Mouse (Mus musculus): ENCODE results near the gene Bex6. TPM values are rescaled to one million over a fixed set of nuclear protein-coding genes. Genes with fewer than 3 reads are reported as not detected.

Bex6 gene
- total and polyA plus RNA-seq, 2 experiments from 2014 or later, result not detected

GRCm38 (mm10) chr16:32147589-32148207, 31.9 kb upstream of the Bex6 start:
- H3K36me3 ChIP-seq (ENCODE audit: insufficient read depth), result 0 out of 2 replicates have a peak, but pooled peaks cover 10% of the 10 kb centered on the region
- H3K27ac ChIP-seq (ENCODE audit: low read depth, low read length), result no peak overlapping the region
- no peak for DNase-seq
- no peaks in the 10 kb centered on the region for H3K9me3 ChIP-seq (ENCODE audit: low read length)
- H3K9ac ChIP-seq, result no peak overlapping the region
- no peak overlapping the region for H3K4me3 ChIP-seq (ENCODE audit: low read depth, low read length)
- no peaks in the 10 kb centered on the region for H3K27me3 ChIP-seq (ENCODE audit: insufficient read depth, low read length)
- WGBS, result 63% methylated on average over 11 of the region's 13 CpGs
- H3K4me1 ChIP-seq (ENCODE audit: insufficient read depth), result no peaks in the 10 kb centered on the region
- peak overlapping the region; percentile 27; the same call in 1 of the 2 replicates for H3K4me2 ChIP-seq (ENCODE audit: low read depth)
- peak; percentile 36; the same call in 1 of the 2 replicates for ATAC-seq
- no peak for TF ChIP-seq CTCF (IDR thresholded peaks at IDR 0.05; ENCODE audit: low read depth)

GRCm38 (mm10) chr16:32153976-32154375, 25.6 kb upstream of the Bex6 start:
- Histone ChIP-seq H3K27ac (ENCODE audit: low read depth, low read length) (0 out of 2 replicates have a peak overlapping the region, but pooled peaks have one; percentile 1), H3K4me2 (ENCODE audit: low read depth) (peak overlapping the region; percentile 32; the same call in 1 of the 2 replicates)
- no peak for DNase-seq

GRCm38 (mm10) chr16:32154437-32154836, 25.2 kb upstream of the Bex6 start:
- DNase-seq (peak; percentile 64), ATAC-seq (peak; percentile 85)
- H3K27ac ChIP-seq (ENCODE audit: low read depth, low read length), result 0 out of 2 replicates have a peak overlapping the region, but pooled peaks have one; percentile 1

More at GRCm38 (mm10) chr16:32153976-32154375, 25.6 kb upstream of the Bex6 start:
- Histone ChIP-seq H3K36me3 (ENCODE audit: insufficient read depth) (no peaks in the 10 kb centered on the region), H3K4me1 (ENCODE audit: insufficient read depth) (no peaks in the 10 kb centered on the region), H3K9ac (0 out of 2 replicates have a peak overlapping the region, but pooled peaks have one; percentile 19), H3K4me3 (ENCODE audit: low read depth, low read length) (no peak overlapping the region), H3K9me3 (ENCODE audit: low read length) (no peaks in the 10 kb centered on the region), H3K27me3 (ENCODE audit: insufficient read depth, low read length) (no peaks in the 10 kb centered on the region)
- WGBS, result 89% methylated on average over 1 of the region's 1 CpGs
- ATAC-seq, result no peak
- no peak for TF ChIP-seq CTCF (IDR thresholded peaks at IDR 0.05; ENCODE audit: low read depth)

DNA sequence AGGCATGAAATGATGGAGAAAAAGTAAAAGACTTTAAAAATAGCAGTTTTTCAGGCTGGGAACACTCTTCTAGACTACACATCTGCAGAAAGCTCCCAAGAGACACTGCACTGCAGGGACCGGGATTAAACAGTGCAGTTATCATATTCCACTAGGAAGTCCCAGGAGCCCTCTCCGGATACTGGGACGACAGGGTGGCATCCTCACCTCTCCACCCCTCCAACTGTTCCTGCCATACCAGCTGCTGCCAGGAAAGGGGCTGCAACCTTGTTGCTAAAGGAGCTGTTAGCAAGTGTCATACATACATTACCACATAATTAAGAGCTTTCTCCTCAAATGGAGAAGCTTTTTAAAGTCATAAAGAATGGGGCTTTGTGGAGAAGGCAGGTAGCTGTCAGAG, 22.9 kb upstream of the Bex6 start:
- ATAC-seq (peak; percentile 72), DNase-seq (peak; percentile 40)
- Histone ChIP-seq H3K9me3 (ENCODE audit: low read length) (no peaks in the 10 kb centered on the region), H3K36me3 (ENCODE audit: insufficient read depth) (no peaks in the 10 kb centered on the region), H3K27me3 (ENCODE audit: insufficient read depth, low read length) (no peaks in the 10 kb centered on the region), H3K4me2 (ENCODE audit: low read depth) (no peak overlapping the region), H3K4me3 (ENCODE audit: low read depth, low read length) (no peak overlapping the region), H3K4me1 (ENCODE audit: insufficient read depth) (no peaks in the 10 kb centered on the region), H3K9ac (no peak overlapping the region), H3K27ac (ENCODE audit: low read depth, low read length) (peak overlapping the region; percentile 60; the same call in 1 of the 2 replicates)
- 36% methylated on average over 3 of the region's 3 CpGs for WGBS
- TF ChIP-seq CTCF (IDR thresholded peaks at IDR 0.05; ENCODE audit: low read depth), result no peak

More at GRCm38 (mm10) chr16:32154437-32154836, 25.2 kb upstream of the Bex6 start:
- Histone ChIP-seq H3K4me3 (ENCODE audit: low read depth, low read length) (no peak overlapping the region; the same call in 1 of the 2 replicates), H3K9ac (0 out of 2 replicates have a peak overlapping the region, but pooled peaks have one; percentile 19), H3K27me3 (ENCODE audit: insufficient read depth, low read length) (no peaks in the 10 kb centered on the region), H3K9me3 (ENCODE audit: low read length) (no peaks in the 10 kb centered on the region), H3K4me2 (ENCODE audit: low read depth) (peak overlapping the region; percentile 32), H3K4me1 (ENCODE audit: insufficient read depth) (no peaks in the 10 kb centered on the region), H3K36me3 (ENCODE audit: insufficient read depth) (no peaks in the 10 kb centered on the region)
- WGBS, result 57% methylated on average over 13 of the region's 13 CpGs
- TF ChIP-seq CTCF (IDR thresholded peaks at IDR 0.05; ENCODE audit: low read depth), result no peak

DNA sequence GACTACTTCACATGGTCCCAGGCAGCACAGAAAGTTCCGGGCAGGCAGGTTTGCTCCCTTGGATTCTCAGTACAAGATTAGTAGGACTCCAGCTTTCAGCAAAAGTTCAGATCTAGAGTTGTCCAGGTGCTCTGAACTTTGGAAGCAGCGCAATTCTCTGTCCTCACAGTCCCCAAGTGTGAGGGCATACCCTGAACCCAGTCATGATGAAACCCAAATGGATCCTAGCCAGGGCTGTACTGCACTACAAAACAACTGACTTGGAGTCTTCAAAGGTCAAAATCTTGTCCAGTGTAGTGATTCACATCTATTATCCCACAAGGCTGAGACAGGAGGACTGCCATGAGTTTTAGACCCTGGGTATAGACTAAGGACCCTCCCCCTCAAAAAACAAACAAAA, 22.3 kb upstream of the Bex6 start:
- 79% methylated on average over 2 of the region's 2 CpGs for WGBS
- no peak for TF ChIP-seq CTCF (IDR thresholded peaks at IDR 0.05; ENCODE audit: low read depth)
- Histone ChIP-seq H3K9ac (no peak overlapping the region), H3K4me3 (ENCODE audit: low read depth, low read length) (no peak overlapping the region), H3K4me2 (ENCODE audit: low read depth) (no peak overlapping the region), H3K4me1 (ENCODE audit: insufficient read depth) (no peaks in the 10 kb centered on the region), H3K27me3 (ENCODE audit: insufficient read depth, low read length) (no peaks in the 10 kb centered on the region), H3K36me3 (ENCODE audit: insufficient read depth) (no peaks in the 10 kb centered on the region), H3K27ac (ENCODE audit: low read depth, low read length) (peak overlapping the region; percentile 60), H3K9me3 (ENCODE audit: low read length) (no peaks in the 10 kb centered on the region)
- ATAC-seq (no peak), DNase-seq (no peak)

GRCm38 (mm10) chr16:32158966-32159365, 20.7 kb upstream of the Bex6 start:
- no peak overlapping the region for H3K9ac ChIP-seq
- H3K9me3 ChIP-seq (ENCODE audit: low read length), result no peaks in the 10 kb centered on the region
- ATAC-seq, result no peak

DNA sequence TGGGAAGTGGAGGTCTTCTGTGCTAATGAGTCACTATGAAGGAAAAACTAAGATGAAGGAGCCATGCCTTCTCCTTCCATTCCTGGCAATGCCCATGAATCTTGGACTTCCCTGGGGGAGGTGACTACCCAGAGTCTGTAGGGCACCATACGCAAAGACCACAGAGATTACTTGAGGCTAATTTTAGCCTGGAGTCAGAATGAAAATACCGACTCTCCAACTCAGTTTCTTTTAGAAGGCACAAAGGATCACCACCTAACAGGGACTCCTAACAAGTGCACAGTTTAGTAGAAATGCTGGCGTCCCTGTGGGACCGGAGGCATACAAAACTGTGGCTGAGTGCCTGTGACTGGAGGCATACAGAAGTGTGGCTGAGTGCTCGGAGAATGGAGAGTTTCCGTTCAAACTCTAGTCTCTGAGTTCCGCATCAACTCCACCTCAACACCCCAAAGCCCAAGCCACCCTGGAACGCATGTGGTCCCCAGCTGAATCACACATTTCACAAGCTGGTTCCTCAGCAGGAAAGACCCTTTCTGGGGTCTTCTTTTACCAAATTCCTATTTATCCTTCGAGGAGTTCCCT, 18.8 kb upstream of the Bex6 start:
- Histone ChIP-seq H3K9ac (no peak overlapping the region), H3K4me3 (ENCODE audit: low read depth, low read length) (no peak overlapping the region), H3K4me1 (ENCODE audit: insufficient read depth) (no peaks in the 10 kb centered on the region; the same call in 1 of the 2 replicates), H3K27ac (ENCODE audit: low read depth, low read length) (no peak overlapping the region), H3K27me3 (ENCODE audit: insufficient read depth, low read length) (no peaks in the 10 kb centered on the region), H3K4me2 (ENCODE audit: low read depth) (no peak overlapping the region), H3K36me3 (ENCODE audit: insufficient read depth) (no peaks in the 10 kb centered on the region), H3K9me3 (ENCODE audit: low read length) (no peaks in the 10 kb centered on the region)
- DNase-seq, result no peak
- 95% methylated on average over 9 of the region's 9 CpGs for whole genome bisulfite sequencing
- no peak for TF ChIP-seq CTCF (IDR thresholded peaks at IDR 0.05; ENCODE audit: low read depth)
- ATAC-seq, result no peak

More at GRCm38 (mm10) chr16:32158966-32159365, 20.7 kb upstream of the Bex6 start:
- WGBS, result 90% methylated on average over 3 of the region's 3 CpGs
- Histone ChIP-seq H3K4me2 (ENCODE audit: low read depth) (no peak overlapping the region), H3K4me3 (ENCODE audit: low read depth, low read length) (no peak overlapping the region), H3K36me3 (ENCODE audit: insufficient read depth) (no peaks in the 10 kb centered on the region), H3K4me1 (ENCODE audit: insufficient read depth) (no peaks in the 10 kb centered on the region), H3K27ac (ENCODE audit: low read depth, low read length) (no peak overlapping the region), H3K27me3 (ENCODE audit: insufficient read depth, low read length) (no peaks in the 10 kb centered on the region)
- no peak for TF ChIP-seq CTCF (IDR thresholded peaks at IDR 0.05; ENCODE audit: low read depth)
- DNase-seq, result no peak

All from forebrain, postnatal 0 days (tissue).